Mouse (Mus musculus) left cerebral cortex, postnatal 10 days (tissue): ENCODE measurements around the gene Ppp1r1c. TPM values are rescaled to one million over a fixed set of nuclear protein-coding genes. Genes with fewer than 3 reads are reported as not detected.
A peak's percentile ranks its signal among the peaks of the same experiment; 100 is the strongest.
"Not testable (repeated sequence)": the region's sequence is repeated elsewhere in the genome, so short reads cannot be mapped to it uniquely, and the experiment has no call there.

Experiments used
- DNase-seq, 2 experiments: peaks; one replicate each; pipeline ENCODE4 v3.0.0; 2021 to 2022; ENCODE audit warnings: low spot score in 2 of 2, mixed read lengths in 1 of 2; ENCODE audit errors: extremely low spot score in 1 of 2
- intact Hi-C: fragments of 180-260 bp; cut with DNase I; formaldehyde crosslinking; loops from one replicate; pipeline ENCODE4 v1.15.1; 2025
- total RNA-seq, 2 experiments: library from RNA; stranded (reverse); gene quantifications; 2 replicates each; pipeline ENCODE4 v1.2.3; 2021

Ppp1r1c gene
- total RNA-seq, 2 experiments from 2014 or later = 0.57 TPM; not detected in 1

DNA sequence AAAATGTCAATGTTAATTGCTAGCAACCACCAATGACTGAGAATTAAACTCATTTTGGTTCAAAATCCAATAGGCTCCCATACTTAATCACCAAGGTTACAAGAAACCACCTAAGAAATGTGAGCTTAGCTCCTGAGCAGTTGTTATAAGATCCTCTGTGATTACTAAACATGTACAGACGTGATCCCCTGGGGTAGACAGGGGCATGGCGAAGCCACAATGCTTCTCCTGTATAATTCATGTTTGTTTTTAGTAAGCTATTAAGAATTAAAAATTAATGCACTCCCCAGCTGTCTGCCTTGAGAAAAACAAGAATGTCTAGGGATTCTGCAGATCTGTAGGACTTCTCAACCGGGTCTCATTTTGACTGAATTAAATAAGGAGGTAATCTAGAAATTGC, 112.0 kb downstream of the Ppp1r1c start:
- no peak for DNase-seq
- intact Hi-C loops = no loop called here

DNA sequence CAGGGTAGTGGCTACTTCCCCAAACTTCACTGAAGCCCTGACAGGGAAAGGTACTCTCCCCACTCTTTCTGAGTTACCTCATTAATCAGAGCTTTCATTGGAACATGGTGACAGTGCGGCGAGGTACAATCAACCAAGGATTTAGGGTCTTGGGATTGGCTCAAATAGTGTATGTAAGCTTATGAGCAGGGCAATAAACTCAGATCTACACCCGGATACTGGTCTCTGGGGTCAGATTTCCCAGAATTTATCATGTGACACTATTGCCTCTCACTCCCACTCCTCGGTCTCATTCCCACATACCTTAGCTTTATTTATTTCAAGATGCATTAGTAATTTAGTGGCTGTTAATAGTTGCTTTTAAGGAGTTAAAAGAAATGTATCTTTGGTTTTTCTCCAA, 118.3 kb downstream of the Ppp1r1c start:
- intact Hi-C loops = no loop called here
- no peak for DNase-seq

DNA sequence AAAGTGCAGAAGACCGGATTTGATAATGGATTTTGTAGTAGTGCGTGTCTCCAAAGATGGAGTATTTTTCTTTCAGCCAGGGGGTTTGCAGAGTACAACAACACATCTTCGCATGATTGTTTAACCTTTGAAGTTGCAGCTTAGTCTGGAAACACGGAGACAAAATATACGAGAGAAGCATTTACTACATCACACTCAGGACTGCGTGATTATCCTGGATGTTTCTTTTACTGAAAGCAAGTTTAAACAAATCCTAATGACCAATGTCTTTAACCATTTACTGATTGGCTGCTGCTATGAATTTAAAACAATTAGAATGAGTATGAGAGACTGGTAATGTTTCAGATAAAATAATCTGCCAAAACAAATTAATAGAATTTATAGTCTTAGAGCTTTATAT, 131.5 kb downstream of the Ppp1r1c start:
- no peak for DNase-seq
- intact Hi-C loops = no loop called here

DNA sequence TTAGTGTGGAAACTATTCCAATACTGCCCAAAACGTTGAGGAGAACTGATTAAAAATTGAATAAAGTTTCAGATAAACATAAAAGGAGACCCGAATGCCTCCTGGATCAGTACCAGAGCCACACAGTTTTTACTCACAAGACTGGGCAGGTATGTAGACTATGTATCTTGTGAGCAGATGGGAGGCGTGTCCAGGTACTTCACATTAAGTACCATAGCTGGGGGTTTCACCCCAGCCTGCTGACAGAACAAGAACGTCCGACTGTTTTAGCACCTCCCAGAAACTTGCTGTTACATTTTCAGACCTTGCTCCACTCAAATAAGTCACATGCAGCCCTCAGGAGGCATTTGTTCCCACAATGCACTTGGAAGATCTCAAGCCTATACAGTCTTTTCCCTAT, 131.9 kb downstream of the Ppp1r1c start:
- intact Hi-C loops = no loop called here

DNA sequence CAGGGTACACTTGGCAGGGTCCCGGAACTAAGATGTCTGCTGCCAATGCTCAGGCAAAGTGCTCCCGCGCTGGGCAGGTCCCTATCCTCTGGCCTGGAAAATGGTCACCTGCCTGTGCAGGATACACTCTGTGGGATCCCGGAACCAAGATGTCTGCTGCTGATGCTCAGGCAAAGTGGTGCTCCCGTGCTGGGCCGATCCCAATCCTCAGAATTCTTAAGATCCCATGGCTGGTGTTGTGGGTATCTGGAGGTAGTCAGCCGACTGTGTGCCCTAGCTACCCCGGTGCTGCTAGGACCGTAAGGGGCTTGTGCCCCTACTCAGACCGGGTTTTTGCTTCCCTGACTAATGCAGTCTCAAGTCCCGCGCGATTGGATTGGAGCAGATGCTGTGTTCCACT, 139.8 kb downstream of the Ppp1r1c start:
- intact Hi-C loops, DNase-seq: not testable (repeated sequence)

More for the DNA sequence above, 131.9 kb downstream of the Ppp1r1c start:
- DNase-seq = no peak

DNA sequence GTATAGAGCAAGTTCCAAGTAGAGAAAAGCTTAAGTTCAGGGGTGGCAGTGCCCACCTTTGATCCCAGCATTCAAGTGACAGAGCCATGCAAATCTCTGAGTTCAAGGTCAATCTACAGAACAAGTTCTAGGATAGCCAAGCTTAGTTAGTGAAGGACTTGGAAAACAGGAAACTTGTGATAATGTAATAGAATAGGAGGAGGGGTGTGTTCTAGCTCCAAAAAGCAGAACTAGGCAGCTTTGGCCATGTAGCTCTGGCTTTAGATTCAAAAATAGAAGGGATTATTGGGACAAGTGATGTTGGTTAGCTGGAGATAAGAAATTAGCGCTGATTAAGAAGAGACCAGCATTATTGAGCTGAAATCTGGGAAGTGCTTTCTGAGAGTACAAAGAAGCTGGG, 149.3 kb downstream of the Ppp1r1c start:
- intact Hi-C loops = no loop called here
- DNase-seq = no peak

DNA sequence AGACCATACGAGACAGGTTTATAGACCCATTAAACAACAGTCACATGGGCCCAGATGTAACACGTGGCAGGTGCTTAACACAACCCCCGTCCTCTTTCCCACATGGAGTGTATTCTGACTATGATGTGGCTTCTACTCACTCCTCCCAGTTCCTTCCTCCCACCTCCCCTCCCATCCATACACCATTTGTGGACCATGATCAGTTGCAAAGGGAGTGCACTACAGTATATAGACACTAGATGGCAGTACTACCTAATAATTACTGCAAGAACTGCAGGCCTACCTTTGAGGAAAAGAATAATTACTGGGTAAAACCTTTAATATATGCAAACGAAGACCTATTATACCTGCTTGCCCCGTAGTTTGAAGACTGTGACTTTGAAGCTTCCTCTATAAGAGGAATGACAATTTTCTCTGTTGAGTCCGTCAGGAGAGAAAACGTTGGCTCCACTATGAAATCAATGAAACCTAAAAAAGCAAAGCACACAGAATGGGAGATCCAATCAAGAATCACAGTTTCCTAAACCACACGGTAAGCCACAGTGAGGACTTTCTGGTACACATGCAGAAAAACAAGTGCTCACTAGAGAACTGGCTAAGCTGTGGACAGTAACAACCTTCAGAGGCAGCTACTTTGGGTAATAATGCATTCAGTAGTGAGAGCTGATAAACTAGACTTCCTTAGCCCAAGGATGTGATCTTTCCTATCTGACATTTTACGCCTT, 157.9 kb downstream of the Ppp1r1c start:
- peak in 1 of 2 experiments; percentile 70 for DNase-seq
- intact Hi-C loops = loop anchor here (10.0 kb wide), 1 partner anchor 259 kb away; the partner anchor contains the start of gene Pde1a

Other genes with a start within 250 kb of the Ppp1r1c start
- 10 to 100 TPM; 20.2 to 26.8 TPM for gene Itprid2, start 72.4 kb upstream of the Ppp1r1c start, total RNA-seq